Mouse (Mus musculus) stomach, embryonic 15.5 days (tissue): ENCODE measurements around the gene Ppm1l. TPM values are rescaled to one million over a fixed set of nuclear protein-coding genes. Genes with fewer than 3 reads are reported as not detected.
"Not testable (repeated sequence)": the region's sequence is repeated elsewhere in the genome, so short reads cannot be mapped to it uniquely, and the experiment has no call there.

ENCODE experiments used
- ATAC-seq: fragments of 200-750 bp; cut with Nextera tagmentation; 2 replicates; pipeline ENCODE4 v1.8.0; 2017; ENCODE audit warnings: low read depth, moderate number of reproducible peaks, moderate TSS enrichment; ENCODE audit not compliant: insufficient read depth, low FRiP score
- H3K27ac ChIP-seq: fragments of 300-500 bp; sonication (generic); 2 replicates; pipeline ENCODE4 v1.5.1; 2015; ENCODE audit warnings: mild to moderate bottlenecking, inconsistent platforms
- H3K27me3 ChIP-seq: fragments of 300-500 bp; sonication (generic); replicated peaks from 2 replicates; pipeline ENCODE4 v1.6.1; 2015; ENCODE audit warnings: inconsistent platforms
- H3K36me3 ChIP-seq: fragments of 300-500 bp; sonication (generic); 2 replicates; pipeline ENCODE4 v1.6.1; 2015; ENCODE audit warnings: inconsistent platforms
- H3K4me1 ChIP-seq: fragments of 300-500 bp; sonication (generic); 2 replicates; pipeline ENCODE4 v1.6.1; 2015; ENCODE audit warnings: inconsistent platforms
- H3K4me2 ChIP-seq: fragments of 300-500 bp; sonication (generic); 2 replicates; pipeline ENCODE4 v1.6.1; 2015; ENCODE audit warnings: mild to moderate bottlenecking, inconsistent platforms
- H3K4me3 ChIP-seq: fragments of 300-500 bp; sonication (generic); replicated peaks from 2 replicates; pipeline ENCODE4 v1.5.1; 2015; ENCODE audit warnings: inconsistent platforms
- H3K9ac ChIP-seq: fragments of 300-500 bp; sonication (generic); 2 replicates; pipeline ENCODE4 v1.6.1; 2015; ENCODE audit warnings: inconsistent platforms
- H3K9me3 ChIP-seq: fragments of 300-500 bp; sonication (generic); 2 replicates; pipeline ENCODE4 v1.6.1; 2016; ENCODE audit warnings: inconsistent platforms
- WGBS: fragments of 180-500 bp; shearing (Covaris S2); methylation state at CpG from one replicate; pipeline ENCODE4 v1.1.7; 2015; 5-methylcytosine and 5-hydroxymethylcytosine counted together
- polyA plus RNA-seq: library from polyadenylated mRNA; unstranded; fragments of >200 nt; fragmentation: Nextera tagmentation; extraction: Ambion mirVana; gene quantifications from 2 replicates; pipeline ENCODE4 v1.2.1, GENCODE M21; 2015

Gene Ppm1l
- polyA plus RNA-seq, 1 experiment from 2014 or later = 8.5 TPM

DNA sequence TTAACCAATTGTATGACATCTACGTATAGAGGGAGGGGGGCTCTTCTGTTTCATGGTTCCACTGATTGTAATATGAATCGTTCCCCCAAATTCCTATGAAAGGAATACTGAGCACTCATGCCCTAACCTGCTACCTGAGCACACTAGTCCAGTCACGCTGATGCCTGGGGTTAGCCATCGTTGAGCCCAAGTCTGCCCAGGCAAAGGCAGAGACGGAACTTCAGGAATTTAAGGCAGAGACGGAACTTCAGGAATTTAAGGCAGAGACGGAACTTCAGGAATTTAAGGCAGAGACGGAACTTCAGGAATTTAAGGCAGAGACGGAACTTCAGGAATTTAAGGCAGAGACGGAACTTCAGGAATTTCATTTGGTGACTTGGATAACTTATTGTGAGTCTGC, 75.2 kb downstream of the Ppm1l start:
- not testable (repeated sequence) for H3K36me3 ChIP-seq, H3K27me3 ChIP-seq, H3K9me3 ChIP-seq, H3K9ac ChIP-seq, H3K4me1 ChIP-seq, H3K27ac ChIP-seq, H3K4me3 ChIP-seq, H3K4me2 ChIP-seq, ATAC-seq
- WGBS = 73% methylated on average over 10 of the region's 10 CpGs

GRCm38 (mm10) chr3:69392298-69392697, 75.6 kb downstream of the Ppm1l start:
- ATAC-seq = no peak
- H3K27me3 ChIP-seq = no peaks in the 10 kb centered on the region
- H3K36me3 ChIP-seq = no peaks in the 10 kb centered on the region
- no peak overlapping the region for H3K4me2 ChIP-seq
- H3K9ac ChIP-seq = no peak overlapping the region
- no peaks in the 10 kb centered on the region for H3K4me1 ChIP-seq
- no peak overlapping the region for H3K27ac ChIP-seq
- H3K4me3 ChIP-seq = no peak overlapping the region
- no peaks in the 10 kb centered on the region for H3K9me3 ChIP-seq
- WGBS = 74% methylated on average over 5 of the region's 5 CpGs

DNA sequence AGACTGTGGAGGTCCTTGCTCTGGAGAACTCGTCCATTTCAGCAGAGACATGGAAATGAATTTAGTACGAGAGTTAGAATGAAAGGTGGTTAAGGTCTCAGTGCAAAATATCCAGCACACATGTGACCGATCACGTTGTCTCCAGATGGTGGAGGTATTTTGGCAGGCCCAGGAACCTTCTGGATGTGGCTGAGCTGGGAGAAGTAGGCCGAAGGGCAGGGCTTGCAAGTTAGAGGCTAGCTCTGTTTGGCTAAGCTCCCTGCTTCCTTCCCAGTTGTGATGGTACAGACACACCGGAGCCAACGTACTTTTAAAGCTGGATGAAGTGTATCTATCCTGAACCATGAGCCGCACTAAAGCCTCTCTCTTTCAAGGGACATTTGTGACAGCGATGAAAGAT, 76.4 kb downstream of the Ppm1l start:
- Histone ChIP-seq H3K4me1 (no peaks in the 10 kb centered on the region), H3K36me3 (no peaks in the 10 kb centered on the region), H3K9me3 (no peaks in the 10 kb centered on the region), H3K4me3 (no peak overlapping the region), H3K27me3 (no peaks in the 10 kb centered on the region), H3K9ac (no peak overlapping the region), H3K4me2 (no peak overlapping the region), H3K27ac (no peak overlapping the region)
- 88% methylated on average over 9 of the region's 9 CpGs for WGBS
- no peak for ATAC-seq

GRCm38 (mm10) chr3:69393991-69394390, 77.3 kb downstream of the Ppm1l start:
- no peaks in the 10 kb centered on the region for H3K36me3 ChIP-seq
- no peak overlapping the region for H3K4me2 ChIP-seq
- no peaks in the 10 kb centered on the region for H3K4me1 ChIP-seq
- no peak for ATAC-seq
- no peak overlapping the region for H3K4me3 ChIP-seq
- no peak overlapping the region for H3K9ac ChIP-seq
- no peaks in the 10 kb centered on the region for H3K9me3 ChIP-seq
- no peak overlapping the region for H3K27ac ChIP-seq
- no peaks in the 10 kb centered on the region for H3K27me3 ChIP-seq
- 42% methylated on average over 3 of the region's 3 CpGs for WGBS

DNA sequence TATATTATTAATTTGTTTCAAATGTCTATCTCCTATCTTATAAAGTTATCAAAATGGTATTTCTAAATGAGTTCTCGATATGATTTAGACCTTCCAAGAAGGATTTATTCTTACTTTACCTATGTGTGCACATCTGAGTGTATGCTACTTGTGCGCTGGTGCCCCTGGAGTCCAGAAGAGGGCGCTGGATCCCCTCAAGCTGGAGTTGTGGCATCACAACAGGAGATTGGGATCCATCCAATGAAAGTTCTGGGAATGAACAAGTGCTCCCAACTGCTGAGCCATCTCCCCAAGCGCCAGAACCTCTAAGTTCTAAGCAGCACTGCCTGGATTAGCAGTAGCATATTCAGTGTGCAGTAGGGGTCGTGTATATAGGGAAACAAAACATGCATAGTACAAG, 78.4 kb downstream of the Ppm1l start:
- Histone ChIP-seq H3K4me1 (no peaks in the 10 kb centered on the region), H3K27ac (no peak overlapping the region), H3K27me3 (no peaks in the 10 kb centered on the region), H3K4me2 (no peak overlapping the region), H3K9me3 (no peaks in the 10 kb centered on the region), H3K9ac (no peak overlapping the region), H3K36me3 (no peaks in the 10 kb centered on the region), H3K4me3 (no peak overlapping the region)
- ATAC-seq = no peak
- WGBS = 81% methylated on average over 5 of the region's 5 CpGs

DNA sequence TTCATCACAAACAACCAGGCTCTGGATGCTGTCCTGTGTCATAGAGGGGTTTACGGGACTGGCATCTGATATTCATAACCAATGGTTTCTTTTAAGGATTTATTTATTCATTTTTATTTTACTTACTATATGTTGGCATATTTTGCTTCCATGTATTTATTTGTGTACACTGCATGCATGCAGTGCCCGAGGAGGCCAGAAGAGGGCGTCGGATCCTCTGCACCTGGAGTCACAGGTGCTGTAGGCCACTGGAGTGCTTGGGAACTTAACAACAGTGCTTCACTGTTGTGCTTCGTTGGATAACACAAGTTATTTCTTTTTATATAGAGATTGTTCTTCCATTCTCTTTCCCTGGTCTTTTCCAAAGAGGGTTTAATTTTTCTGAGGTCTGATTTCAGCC, 81.1 kb downstream of the Ppm1l start:
- no peak overlapping the region for H3K4me2 ChIP-seq
- no peak overlapping the region for H3K9ac ChIP-seq
- no peaks in the 10 kb centered on the region for H3K36me3 ChIP-seq
- WGBS = 63% methylated on average over 5 of the region's 5 CpGs
- no peaks in the 10 kb centered on the region for H3K4me1 ChIP-seq
- no peak overlapping the region for H3K4me3 ChIP-seq
- H3K27ac ChIP-seq = no peak overlapping the region
- no peaks in the 10 kb centered on the region for H3K9me3 ChIP-seq
- no peak for ATAC-seq
- H3K27me3 ChIP-seq = no peaks in the 10 kb centered on the region

DNA sequence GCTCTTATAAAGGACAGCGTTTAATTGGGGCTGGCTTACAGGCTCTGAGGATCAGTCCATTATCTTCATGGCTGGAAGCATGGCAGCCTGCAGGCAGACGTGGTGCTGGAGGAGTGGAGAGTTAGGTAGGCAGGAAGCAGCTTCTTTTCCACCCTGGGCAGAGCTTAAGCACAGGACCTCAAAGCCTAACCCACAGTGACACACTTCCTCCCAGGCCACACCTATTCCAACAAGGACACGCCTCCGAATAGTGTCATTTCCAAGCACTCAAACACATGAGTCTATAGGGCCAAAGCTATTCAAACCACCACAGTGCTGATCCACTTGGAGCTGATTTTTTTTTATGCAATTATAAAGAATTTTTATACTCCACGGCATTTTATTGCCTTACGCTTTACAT, 82.7 kb downstream of the Ppm1l start:
- no peaks in the 10 kb centered on the region for H3K27me3 ChIP-seq
- no peaks in the 10 kb centered on the region for H3K4me1 ChIP-seq
- H3K4me3 ChIP-seq = no peak overlapping the region
- no peak overlapping the region for H3K4me2 ChIP-seq
- 82% methylated on average over 6 of the region's 6 CpGs for WGBS
- no peak for ATAC-seq
- no peak overlapping the region for H3K9ac ChIP-seq
- H3K36me3 ChIP-seq = no peaks in the 10 kb centered on the region
- H3K27ac ChIP-seq = no peak overlapping the region
- no peaks in the 10 kb centered on the region for H3K9me3 ChIP-seq

DNA sequence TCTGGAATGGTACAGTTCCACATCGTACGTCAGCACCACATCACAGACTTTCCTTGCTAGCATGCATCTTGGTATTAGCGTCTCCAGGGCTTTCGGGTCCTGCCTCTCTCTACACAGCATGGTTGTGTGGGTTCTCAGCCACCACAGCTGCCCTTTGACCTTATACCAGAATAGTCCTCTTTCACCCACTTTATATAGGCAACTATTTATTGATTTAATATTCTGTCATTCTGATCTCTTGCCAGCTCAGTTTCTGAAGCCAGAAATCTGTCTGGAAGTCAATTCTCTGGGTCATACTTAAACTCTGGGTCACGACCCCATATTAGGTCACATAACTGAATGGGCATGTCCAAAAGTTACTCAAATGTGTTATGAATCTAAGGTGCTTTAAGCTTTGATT, 86.5 kb downstream of the Ppm1l start:
- WGBS = 81% methylated on average over 5 of the region's 5 CpGs

DNA sequence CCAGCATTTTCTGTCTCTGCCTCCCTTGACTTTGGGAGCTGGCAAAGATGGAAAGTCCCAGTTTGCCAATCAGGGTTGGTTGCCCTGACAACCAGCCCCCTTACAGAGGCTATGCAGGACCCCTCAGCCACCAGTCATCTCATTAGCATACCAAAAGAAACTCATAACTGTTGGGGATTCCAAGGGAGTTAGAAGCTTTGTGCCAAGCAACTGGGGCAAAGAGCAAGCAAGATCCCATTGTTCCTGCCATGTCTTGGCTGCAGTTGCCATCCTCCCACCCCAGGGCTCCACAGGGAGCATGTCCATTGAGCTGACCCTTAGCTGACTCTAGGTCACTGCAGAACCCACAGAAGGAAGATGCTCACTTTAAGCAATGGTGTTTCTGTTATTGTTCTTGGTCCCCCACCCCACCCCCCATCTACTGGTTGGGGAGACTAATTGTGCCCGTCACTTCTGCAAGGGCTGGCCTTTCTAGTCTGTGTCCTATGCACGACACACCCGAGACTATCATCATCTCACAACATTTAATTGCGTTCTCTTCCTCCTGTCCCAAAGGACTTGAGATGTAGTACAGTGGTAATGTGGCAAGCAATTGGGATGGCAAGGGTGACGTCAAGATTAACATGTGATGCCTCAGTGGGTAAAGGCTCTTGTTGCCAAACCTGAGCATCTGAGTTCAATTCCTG, 89.7 kb downstream of the Ppm1l start:
- H3K4me3 ChIP-seq = no peak overlapping the region
- 88% methylated on average over 5 of the region's 5 CpGs for WGBS
- no peaks in the 10 kb centered on the region for H3K4me1 ChIP-seq
- no peaks in the 10 kb centered on the region for H3K27me3 ChIP-seq
- no peak overlapping the region for H3K4me2 ChIP-seq
- H3K36me3 ChIP-seq = no peaks in the 10 kb centered on the region
- H3K9me3 ChIP-seq = no peaks in the 10 kb centered on the region
- H3K9ac ChIP-seq = no peak overlapping the region
- H3K27ac ChIP-seq = no peak overlapping the region
- no peak for ATAC-seq

More for the DNA sequence above, 86.5 kb downstream of the Ppm1l start:
- Histone ChIP-seq H3K9me3 (no peaks in the 10 kb centered on the region), H3K4me2 (no peak overlapping the region), H3K27ac (no peak overlapping the region), H3K27me3 (no peaks in the 10 kb centered on the region), H3K9ac (no peak overlapping the region), H3K4me3 (no peak overlapping the region), H3K4me1 (no peaks in the 10 kb centered on the region), H3K36me3 (no peaks in the 10 kb centered on the region)
- no peak for ATAC-seq

DNA sequence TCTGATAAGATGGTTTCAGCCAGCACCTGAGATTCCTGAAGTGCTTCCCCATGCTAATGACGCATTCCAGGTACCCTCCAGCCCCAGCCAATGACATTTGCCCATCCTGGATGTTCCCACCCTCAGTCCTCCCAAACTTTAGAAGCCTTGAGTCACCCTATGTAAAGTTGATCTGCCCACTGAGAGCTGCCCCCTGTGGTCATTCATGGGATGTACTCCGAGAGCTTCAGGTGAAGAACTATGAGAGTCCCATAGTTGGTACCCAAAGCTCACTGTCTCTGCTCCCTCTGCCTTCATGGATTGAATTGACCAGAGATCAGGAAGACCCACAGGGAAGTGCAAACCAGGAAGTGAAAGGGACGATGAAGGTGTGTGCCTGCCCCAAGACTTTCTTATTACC, 91.4 kb downstream of the Ppm1l start:
- H3K9ac ChIP-seq = no peak overlapping the region
- WGBS = 81% methylated on average over 3 of the region's 3 CpGs
- H3K36me3 ChIP-seq = no peaks in the 10 kb centered on the region
- H3K9me3 ChIP-seq = no peaks in the 10 kb centered on the region
- ATAC-seq = no peak
- H3K27me3 ChIP-seq = no peaks in the 10 kb centered on the region
- no peaks in the 10 kb centered on the region for H3K4me1 ChIP-seq
- H3K4me3 ChIP-seq = no peak overlapping the region
- H3K27ac ChIP-seq = no peak overlapping the region
- no peak overlapping the region for H3K4me2 ChIP-seq

DNA sequence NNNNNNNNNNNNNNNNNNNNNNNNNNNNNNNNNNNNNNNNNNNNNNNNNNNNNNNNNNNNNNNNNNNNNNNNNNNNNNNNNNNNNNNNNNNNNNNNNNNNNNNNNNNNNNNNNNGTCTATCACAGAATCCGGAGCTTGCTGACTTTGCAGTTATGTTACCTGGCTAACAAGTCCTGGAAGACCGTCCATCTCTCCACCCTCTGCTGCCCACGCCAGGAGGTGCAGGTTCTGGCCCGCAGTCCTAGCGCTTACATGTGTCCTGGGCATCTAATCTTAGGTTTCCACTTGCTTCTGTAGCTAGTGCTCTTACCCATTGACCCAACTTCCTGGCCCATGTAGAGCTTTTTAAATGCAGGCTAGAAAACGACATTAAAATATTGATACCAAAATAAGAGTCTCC, 99.5 kb downstream of the Ppm1l start:
- H3K36me3 ChIP-seq = no peaks in the 10 kb centered on the region
- no peak overlapping the region for H3K4me3 ChIP-seq
- WGBS = 82% methylated on average over 6 of the region's 6 CpGs
- no peaks in the 10 kb centered on the region for H3K9me3 ChIP-seq
- H3K27ac ChIP-seq = no peak overlapping the region
- H3K4me2 ChIP-seq = no peak overlapping the region
- no peaks in the 10 kb centered on the region for H3K27me3 ChIP-seq
- H3K9ac ChIP-seq = no peak overlapping the region
- ATAC-seq = no peak
- H3K4me1 ChIP-seq = no peaks in the 10 kb centered on the region

DNA sequence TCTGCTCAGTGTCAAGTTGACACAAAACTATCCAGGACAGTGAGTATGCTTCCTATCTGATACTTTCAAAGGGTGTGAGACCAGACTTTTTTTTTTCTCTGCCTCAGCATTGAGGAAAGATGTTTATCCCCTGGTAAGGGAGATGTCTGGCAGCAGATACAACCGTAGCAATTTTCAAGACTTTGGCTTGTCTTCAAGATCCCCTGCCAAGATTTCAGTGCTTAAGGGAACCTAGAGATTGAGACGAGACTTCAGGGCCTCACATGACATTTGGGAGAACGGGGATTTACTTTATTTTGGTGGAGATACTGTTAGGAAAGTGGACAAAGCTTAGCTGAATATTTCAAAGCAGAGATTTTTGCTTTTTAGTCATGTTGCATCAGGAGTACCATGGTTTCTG, 106.1 kb downstream of the Ppm1l start:
- no peak overlapping the region for H3K27ac ChIP-seq
- no peak overlapping the region for H3K4me2 ChIP-seq
- H3K36me3 ChIP-seq = no peaks in the 10 kb centered on the region
- no peaks in the 10 kb centered on the region for H3K9me3 ChIP-seq
- no peak for ATAC-seq
- H3K9ac ChIP-seq = no peak overlapping the region
- H3K27me3 ChIP-seq = no peaks in the 10 kb centered on the region
- no peaks in the 10 kb centered on the region for H3K4me1 ChIP-seq
- no peak overlapping the region for H3K4me3 ChIP-seq
- 50% methylated on average over 3 of the region's 3 CpGs for WGBS

DNA sequence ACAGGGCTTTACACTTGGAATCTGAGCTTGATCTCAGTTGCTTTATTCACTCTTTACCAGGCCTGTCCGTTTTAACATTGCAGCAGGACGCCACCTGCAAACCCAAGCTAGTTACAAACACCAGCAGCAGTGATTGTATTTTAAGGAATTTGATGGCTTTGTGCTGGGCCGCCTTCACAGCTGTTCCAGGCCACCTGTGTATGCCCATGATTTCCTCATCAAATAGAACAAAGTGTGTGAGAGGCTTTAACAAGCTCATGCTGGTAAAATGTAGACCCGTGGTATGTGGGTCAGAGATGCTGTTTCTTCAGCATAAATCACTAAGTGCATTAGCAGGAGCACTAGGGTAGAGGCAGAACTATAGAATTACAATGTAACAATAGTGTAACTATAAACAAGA, 106.7 kb downstream of the Ppm1l start:
- Histone ChIP-seq H3K36me3 (no peaks in the 10 kb centered on the region), H3K27ac (no peak overlapping the region), H3K9me3 (no peaks in the 10 kb centered on the region), H3K9ac (no peak overlapping the region), H3K4me2 (no peak overlapping the region), H3K4me1 (no peaks in the 10 kb centered on the region), H3K4me3 (no peak overlapping the region), H3K27me3 (no peaks in the 10 kb centered on the region)
- ATAC-seq = no peak
- 38% methylated on average over 4 of the region's 4 CpGs for WGBS
